Mouse (Mus musculus) urinary bladder, postnatal 10 days (tissue): ENCODE data around the gene Tcl1b4.

ENCODE experiments used
- DNase-seq: peaks from one replicate; pipeline ENCODE4 v3.0.0; 2022; ENCODE audit warnings: low spot score

Tcl1b4 gene

DNA sequence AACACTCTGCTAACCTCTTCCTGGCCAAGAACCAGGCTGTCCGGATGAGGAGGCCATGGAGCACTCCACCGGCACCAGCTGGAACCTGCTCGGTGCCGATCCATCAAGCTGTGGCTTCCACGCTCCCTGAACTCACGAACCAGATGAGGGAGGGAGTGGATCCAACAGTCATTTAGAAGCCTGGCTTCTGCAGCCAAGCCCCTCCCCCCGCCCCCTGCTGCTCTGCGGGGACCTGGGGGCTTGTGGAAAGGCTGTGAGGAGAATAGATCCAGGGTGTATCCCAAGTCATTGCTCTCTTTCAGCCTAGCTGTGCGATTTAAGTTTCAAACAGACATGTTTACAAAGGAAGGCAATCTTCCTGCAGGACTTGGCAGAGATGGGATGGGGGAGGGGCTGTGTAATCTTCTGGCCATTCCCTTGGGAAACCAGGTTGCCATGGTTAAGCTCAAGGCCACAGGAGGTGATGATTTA, 47.0 kb downstream of the Tcl1b4 start:
- no peak for DNase-seq

DNA sequence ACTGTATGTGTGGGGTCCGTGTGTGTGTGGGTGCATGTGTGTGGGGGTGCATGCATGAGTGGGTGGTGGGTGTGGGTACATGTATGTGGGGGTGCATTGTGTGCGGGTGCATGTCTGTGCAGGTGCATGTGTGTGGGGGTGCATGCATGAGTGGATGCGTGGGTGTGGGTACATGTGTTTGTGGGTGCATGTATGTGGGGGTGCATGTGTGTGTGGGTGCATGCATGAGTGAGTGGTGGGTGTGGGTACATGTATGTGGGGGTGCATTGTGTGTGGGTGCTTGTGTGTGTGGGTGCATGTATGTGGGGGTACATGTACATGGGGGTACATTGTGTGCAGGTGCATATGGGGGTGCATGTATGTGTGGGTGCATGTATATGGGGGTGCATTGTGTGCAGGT, 52.0 kb downstream of the Tcl1b4 start:
- DNase-seq: no peak
